Mouse (Mus musculus): ENCODE data around the gene Akr1b3.

DNA sequence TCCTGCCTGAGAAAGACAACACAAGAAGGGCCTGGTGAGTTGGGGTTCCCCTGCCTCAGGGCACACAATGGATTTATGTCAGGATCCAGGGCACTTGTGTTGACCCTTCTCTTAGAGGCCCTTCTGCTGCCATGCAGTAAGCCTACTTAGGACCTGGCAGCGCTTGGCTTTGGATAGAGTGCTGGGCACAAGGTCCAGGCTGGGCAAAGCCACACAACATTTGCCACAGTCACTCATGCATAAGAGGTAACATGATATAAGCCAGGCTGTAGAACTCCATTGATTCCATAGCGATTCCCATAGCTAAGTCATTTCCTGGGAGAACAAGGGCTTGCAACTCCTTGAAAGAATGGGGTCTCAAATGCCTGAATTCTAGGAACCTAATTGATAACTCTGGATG is 3.4 kb downstream of the Akr1b3 start:
- TF ChIP-seq POLR2A (IDR thresholded peaks at IDR 0.05; ENCODE audit: control insufficient read depth, low read depth, low read length) (no peak), CTCF (IDR thresholded peaks at IDR 0.05; ENCODE audit: control insufficient read depth, insufficient read depth, insufficient replicate concordance, low read depth, low read length) (no peak)
